Mouse (Mus musculus): ENCODE measurements around the gene Fnip1.

The Fnip1 gene

DNA sequence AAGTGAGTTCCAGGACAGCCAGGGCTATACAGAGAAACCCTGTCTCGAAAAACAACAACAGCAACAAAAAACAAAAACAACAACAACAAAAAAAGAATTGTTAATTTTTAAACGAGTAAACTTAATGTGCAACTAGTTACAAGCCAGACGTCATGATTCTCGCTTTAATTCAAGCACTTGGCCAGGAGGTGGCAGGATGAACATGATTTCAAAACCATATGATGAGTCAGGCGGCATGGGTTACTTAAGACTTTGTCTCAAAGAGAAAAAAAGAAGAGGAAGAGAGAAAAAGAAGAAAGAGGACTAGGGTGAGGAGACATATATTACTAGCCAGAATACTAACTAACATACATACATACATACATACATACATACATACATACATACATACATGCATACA lies 124.8 kb downstream of the Fnip1 start:
- DNase-seq, result peak; percentile 85
